Mouse (Mus musculus): ENCODE results near the gene Vmn1r166. TPM values are rescaled to one million over a fixed set of nuclear protein-coding genes. Genes with fewer than 3 reads are reported as not detected.
"Not testable (repeated sequence)": the region's sequence is repeated elsewhere in the genome, so short reads cannot be mapped to it uniquely, and the experiment has no call there.

The Vmn1r166 gene
- polyA plus RNA-seq (2014; fragmentation: Nextera tagmentation; extraction: Ambion mirVana): not detected in 2 replicates

DNA sequence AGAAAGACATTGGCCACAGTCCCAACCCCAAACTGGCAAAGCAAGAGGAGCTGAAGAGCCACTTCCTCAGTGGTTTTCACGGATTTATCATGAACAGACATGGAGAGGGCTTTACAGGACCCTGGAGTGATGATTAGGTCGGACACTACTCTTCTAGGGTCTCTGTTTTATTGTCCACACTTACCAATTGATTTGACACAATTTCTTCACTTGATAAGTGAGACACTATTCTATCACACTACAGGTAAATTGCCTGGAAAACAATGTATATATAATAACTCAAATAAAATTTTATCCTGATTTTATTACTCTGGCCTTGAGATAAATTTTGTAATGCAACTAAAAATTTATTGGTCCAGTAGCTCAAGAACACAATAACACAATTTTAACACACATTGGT lies at the start of gene Vmn1r166:
TSS of gene Vmn1r166 (minus strand) at position 101 of the 400 bp plus-strand sequence.
- not testable (repeated sequence) for H3K4me2 ChIP-seq (replicated peaks; ENCODE audit: low read depth, low read length); H3K36me3 ChIP-seq (ENCODE audit: control insufficient read depth, insufficient read depth, low read length); ATAC-seq (ENCODE audit: insufficient number of reproducible peaks, insufficient read depth, low FRiP score, low read depth); H3K27ac ChIP-seq (ENCODE audit: low read length); H3K4me1 ChIP-seq (ENCODE audit: control insufficient read depth, insufficient read depth, low read length); H3K9me3 ChIP-seq (ENCODE audit: control insufficient read depth, low read depth, low read length); H3K4me3 ChIP-seq (ENCODE audit: low read depth, low read length); H3K9ac ChIP-seq (replicated peaks; ENCODE audit: low read depth, low read length); H3K27me3 ChIP-seq (ENCODE audit: control insufficient read depth, insufficient read depth, low read length)
- no CpG with 5 or more reads among the region's 2 CpGs for WGBS

DNA sequence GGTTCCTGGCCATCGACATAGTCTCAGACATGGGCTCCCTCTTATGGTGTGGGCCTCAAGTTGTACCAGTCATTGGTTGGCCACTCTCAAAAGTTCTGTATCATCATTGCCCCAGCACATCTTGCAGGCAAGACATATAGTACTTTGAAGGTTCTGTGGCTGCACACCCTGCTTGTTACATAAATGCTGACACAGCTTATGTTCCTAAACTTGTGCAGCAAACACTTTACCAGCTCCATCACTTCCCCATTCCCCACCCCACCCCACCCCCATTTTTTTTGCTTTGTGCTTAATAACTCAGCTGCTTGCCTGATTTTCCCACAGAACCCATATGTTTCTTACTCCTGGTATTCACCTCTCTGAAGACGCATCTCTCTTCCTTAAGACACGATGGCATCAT lies 49.4 kb upstream of the Vmn1r166 start, which contains the start of gene Nlrp4e:
TSS of gene Nlrp4e (plus strand) at position 301 of the 400 bp plus-strand sequence.
- not testable (repeated sequence) for H3K9ac ChIP-seq (replicated peaks; ENCODE audit: low read depth, low read length); H3K36me3 ChIP-seq (ENCODE audit: control insufficient read depth, insufficient read depth, low read length); H3K27me3 ChIP-seq (ENCODE audit: control insufficient read depth, insufficient read depth, low read length); ATAC-seq (ENCODE audit: insufficient number of reproducible peaks, insufficient read depth, low FRiP score, low read depth); H3K4me1 ChIP-seq (ENCODE audit: control insufficient read depth, insufficient read depth, low read length); H3K4me2 ChIP-seq (replicated peaks; ENCODE audit: low read depth, low read length); H3K4me3 ChIP-seq (ENCODE audit: low read depth, low read length); H3K9me3 ChIP-seq (ENCODE audit: control insufficient read depth, low read depth, low read length); H3K27ac ChIP-seq (ENCODE audit: low read length)
- WGBS: 86% methylated on average over 3 of the region's 3 CpGs

DNA sequence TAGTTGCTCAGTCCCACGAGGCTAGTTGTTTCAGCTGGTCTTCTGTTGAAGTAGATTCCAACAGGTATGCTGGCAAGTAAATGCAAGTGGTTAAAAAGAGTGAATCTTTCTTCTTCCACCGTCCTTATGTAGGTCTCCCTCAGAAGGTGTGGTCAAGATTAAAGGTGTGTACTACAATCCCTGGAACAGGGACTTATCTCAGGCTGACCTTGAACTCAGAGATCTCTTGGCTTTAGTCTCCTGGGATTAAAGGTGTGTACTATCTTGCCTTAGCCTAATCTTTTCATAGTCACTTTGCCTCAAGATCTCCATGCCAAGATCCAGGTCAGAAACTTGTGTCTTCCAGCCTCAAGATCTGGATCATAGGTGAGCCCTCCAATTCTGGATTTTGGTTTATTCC lies 27.3 kb upstream of the Vmn1r166 start, which contains the start of gene Gm6902:
TSS of gene Gm6902 (minus strand) at position 101 of the 400 bp plus-strand sequence.
- not testable (repeated sequence) for H3K4me2 ChIP-seq (replicated peaks; ENCODE audit: low read depth, low read length); H3K4me1 ChIP-seq (ENCODE audit: control insufficient read depth, insufficient read depth, low read length); ATAC-seq (ENCODE audit: insufficient number of reproducible peaks, insufficient read depth, low FRiP score, low read depth); H3K27ac ChIP-seq (ENCODE audit: low read length); H3K9ac ChIP-seq (replicated peaks; ENCODE audit: low read depth, low read length); H3K9me3 ChIP-seq (ENCODE audit: control insufficient read depth, low read depth, low read length); H3K4me3 ChIP-seq (ENCODE audit: low read depth, low read length); H3K36me3 ChIP-seq (ENCODE audit: control insufficient read depth, insufficient read depth, low read length); H3K27me3 ChIP-seq (ENCODE audit: control insufficient read depth, insufficient read depth, low read length)
- WGBS: no CpG with 5 or more reads among the region's 2 CpGs

DNA sequence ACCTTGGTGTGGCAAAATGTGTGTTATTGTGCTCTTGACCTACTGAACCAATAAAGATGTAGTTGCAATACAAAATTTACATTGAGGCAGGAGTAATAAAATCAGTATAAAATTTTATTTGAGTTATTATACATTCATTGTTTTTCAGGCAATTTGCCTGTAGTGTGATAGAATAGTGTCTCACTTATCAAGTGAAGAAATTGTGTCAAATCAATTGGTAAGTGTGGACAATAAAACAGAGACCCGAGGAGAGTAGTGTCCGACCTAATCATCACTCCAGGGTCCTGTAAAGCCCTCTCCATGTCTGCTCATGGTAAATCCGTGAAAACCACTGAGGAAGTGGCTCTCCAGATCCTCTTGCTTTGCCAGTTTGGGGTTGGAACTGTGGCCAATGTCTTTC lies 34.5 kb downstream of the Vmn1r166 start, which contains the start of gene Vmn1r165:
TSS of gene Vmn1r165 (plus strand) at position 301 of the 400 bp plus-strand sequence.
- H3K9me3 ChIP-seq (ENCODE audit: control insufficient read depth, low read depth, low read length); H3K4me3 ChIP-seq (ENCODE audit: low read depth, low read length); H3K27ac ChIP-seq (ENCODE audit: low read length); H3K4me1 ChIP-seq (ENCODE audit: control insufficient read depth, insufficient read depth, low read length); H3K36me3 ChIP-seq (ENCODE audit: control insufficient read depth, insufficient read depth, low read length); H3K27me3 ChIP-seq (ENCODE audit: control insufficient read depth, insufficient read depth, low read length); H3K9ac ChIP-seq (replicated peaks; ENCODE audit: low read depth, low read length); H3K4me2 ChIP-seq (replicated peaks; ENCODE audit: low read depth, low read length); ATAC-seq (ENCODE audit: insufficient number of reproducible peaks, insufficient read depth, low FRiP score, low read depth): not testable (repeated sequence)
- WGBS: no CpG with 5 or more reads among the region's 3 CpGs

Other genes with a start within 250 kb of the Vmn1r166 start
- not detected in 2 replicates for gene Gm4216, start 231.8 kb downstream of the Vmn1r166 start, polyA plus RNA-seq (2014; fragmentation: Nextera tagmentation; extraction: Ambion mirVana)
- not detected in 2 replicates for gene Vmn1r163, start 196.1 kb downstream of the Vmn1r166 start, polyA plus RNA-seq (2014; fragmentation: Nextera tagmentation; extraction: Ambion mirVana)
- gene Gm8720, start 184.2 kb downstream of the Vmn1r166 start, polyA plus RNA-seq (2014; fragmentation: Nextera tagmentation; extraction: Ambion mirVana): not detected in 2 replicates
- not detected in 2 replicates for gene Gm10662, start 107.2 kb downstream of the Vmn1r166 start, polyA plus RNA-seq (2014; fragmentation: Nextera tagmentation; extraction: Ambion mirVana)
- gene Vmn1r165, start 34.4 kb downstream of the Vmn1r166 start, polyA plus RNA-seq (2014; fragmentation: Nextera tagmentation; extraction: Ambion mirVana): not detected in 2 replicates
- gene Gm6902, start 27.2 kb upstream of the Vmn1r166 start, polyA plus RNA-seq (2014; fragmentation: Nextera tagmentation; extraction: Ambion mirVana): not detected in 2 replicates
- not detected in 2 replicates for gene Nlrp4e, start 49.5 kb upstream of the Vmn1r166 start, polyA plus RNA-seq (2014; fragmentation: Nextera tagmentation; extraction: Ambion mirVana)
- gene Nlrp5, start 134.2 kb upstream of the Vmn1r166 start, polyA plus RNA-seq (2014; fragmentation: Nextera tagmentation; extraction: Ambion mirVana): not detected in 2 replicates

Data from stomach, embryonic 14.5 days (tissue).